Mouse (Mus musculus): Measurements from ENCODE around the gene Pla2g5.
"Not testable (repeated sequence)": the region's sequence is repeated elsewhere in the genome, so short reads cannot be mapped to it uniquely, and the experiment has no call there.

Pla2g5 gene

GRCm38 (mm10) chr4:138856491-138856890, 6.8 kb downstream of the Pla2g5 start:
- peak; percentile 76 for DNase-seq

GRCm38 (mm10) chr4:138855092-138855632, 8.1 kb downstream of the Pla2g5 start:
- no peak for DNase-seq

GRCm38 (mm10) chr4:138852961-138853360, 10.3 kb downstream of the Pla2g5 start:
- DNase-seq: no peak

- DNase-seq: peak; percentile 74
These were observed 11.8 kb downstream of the Pla2g5 start for GRCm38 (mm10) chr4:138851463-138851862.

GRCm38 (mm10) chr4:138841386-138841785, 21.9 kb downstream of the Pla2g5 start:
- DNase-seq: no peak

DNA sequence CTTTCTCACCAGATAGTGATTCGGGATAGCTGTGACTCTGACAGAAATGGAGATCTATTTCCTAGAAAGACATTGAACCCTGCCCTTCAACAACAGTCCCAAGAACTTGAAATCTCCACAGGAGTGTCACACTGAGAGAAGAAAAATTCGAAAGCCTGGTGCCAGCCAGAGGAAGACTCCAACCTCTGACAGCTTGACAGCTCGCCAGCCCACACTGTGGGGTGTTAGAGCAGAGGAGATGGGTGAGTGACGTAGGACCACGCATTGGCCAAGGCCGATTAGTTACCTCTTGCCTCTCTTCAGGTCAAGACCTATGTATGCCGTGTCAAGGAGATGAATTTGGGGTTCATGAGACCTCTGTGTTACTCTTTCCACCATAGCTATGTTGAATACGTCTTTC, 22.6 kb downstream of the Pla2g5 start:
- DNase-seq: no peak

DNA sequence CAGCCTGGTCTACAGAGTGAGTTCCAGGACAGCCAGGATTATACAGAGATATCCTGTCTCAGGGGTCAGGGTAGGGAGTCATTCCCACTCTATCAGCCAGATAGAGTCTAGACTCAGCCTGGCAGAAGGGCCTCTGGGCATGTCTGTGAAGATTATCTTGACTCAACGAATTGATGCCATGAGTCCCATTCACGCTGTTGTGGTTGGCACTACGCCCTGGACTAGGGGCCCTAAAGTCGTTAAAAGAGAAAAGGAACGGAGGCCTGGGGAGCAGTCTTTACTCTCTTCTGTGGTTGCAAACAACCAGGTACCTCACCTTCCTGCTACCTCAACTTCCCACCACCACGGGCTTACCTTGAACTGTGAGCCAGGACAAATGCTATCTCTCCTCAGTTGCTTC, 23.5 kb downstream of the Pla2g5 start:
- DNase-seq: no peak

- no peak for DNase-seq
These were observed 36.1 kb downstream of the Pla2g5 start for GRCm38 (mm10) chr4:138827147-138827546.

DNA sequence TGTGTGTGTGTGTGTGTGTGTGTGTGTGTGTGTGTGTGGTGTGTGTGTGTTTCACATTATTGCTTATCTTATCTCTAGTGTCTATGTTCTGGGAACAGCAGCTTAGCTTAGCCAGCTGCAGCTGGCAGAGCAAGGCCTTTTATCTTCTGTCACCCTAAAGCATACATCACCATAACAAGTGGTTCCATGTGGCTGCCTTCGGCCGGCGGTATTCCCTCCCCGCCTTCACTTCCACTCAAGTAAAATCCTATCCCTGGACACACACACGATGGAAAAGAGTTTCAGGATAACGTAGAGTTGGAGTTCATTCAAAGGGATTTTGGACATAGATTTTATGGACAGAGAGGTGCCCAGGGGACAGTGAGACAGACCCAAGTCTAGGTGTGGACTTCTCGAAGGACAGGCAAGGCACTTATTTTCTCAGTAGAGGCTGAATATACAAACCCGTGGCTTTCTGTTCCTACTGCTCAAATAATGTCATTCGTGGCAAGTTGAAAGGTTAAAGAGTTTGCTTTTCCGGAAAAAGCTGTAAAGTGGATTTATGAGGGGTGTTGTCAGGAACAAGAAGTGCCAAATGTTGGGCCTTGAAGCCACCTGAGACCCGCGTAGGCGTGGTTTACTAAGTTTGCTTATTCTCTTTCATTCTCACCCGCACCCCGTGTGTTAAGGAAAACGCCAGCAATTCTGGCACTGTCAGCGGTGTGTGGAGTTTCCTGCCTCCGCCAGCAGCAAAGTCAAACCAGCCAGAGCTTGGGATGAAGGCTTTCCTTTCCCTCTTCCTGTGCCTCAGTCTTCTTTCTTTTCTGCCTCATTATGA, 37.3 kb downstream of the Pla2g5 start:
- peak; percentile 51 for DNase-seq

GRCm38 (mm10) chr4:138824660-138825059, 38.6 kb downstream of the Pla2g5 start:
- no peak for DNase-seq

DNA sequence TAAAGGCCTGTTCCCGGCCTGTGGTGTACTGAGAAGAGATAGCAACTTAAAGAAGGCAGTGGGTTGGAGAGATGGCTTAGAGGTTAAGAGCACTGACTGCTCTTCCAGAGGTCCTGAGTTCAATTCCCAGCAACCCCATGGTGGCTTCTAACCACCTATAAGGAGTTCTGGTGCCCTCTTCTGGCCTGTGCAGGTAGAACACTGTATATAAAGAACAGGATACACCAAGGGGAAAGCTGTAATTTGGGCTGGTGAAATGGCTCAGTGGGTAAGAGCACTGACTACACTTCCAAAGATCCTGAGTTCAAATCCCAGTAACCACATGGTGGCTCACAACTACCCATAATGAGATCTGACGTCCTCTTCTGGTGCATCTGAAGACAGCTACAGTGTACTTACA, 39.1 kb downstream of the Pla2g5 start:
- not testable (repeated sequence) for DNase-seq

GRCm38 (mm10) chr4:138821036-138821435, 42.2 kb downstream of the Pla2g5 start:
- DNase-seq: no peak

GRCm38 (mm10) chr4:138819101-138819500, 44.2 kb downstream of the Pla2g5 start:
- peak; percentile 78 for DNase-seq

- DNase-seq: peak; percentile 51
These were observed 45.5 kb downstream of the Pla2g5 start for GRCm38 (mm10) chr4:138817736-138818135.

DNA sequence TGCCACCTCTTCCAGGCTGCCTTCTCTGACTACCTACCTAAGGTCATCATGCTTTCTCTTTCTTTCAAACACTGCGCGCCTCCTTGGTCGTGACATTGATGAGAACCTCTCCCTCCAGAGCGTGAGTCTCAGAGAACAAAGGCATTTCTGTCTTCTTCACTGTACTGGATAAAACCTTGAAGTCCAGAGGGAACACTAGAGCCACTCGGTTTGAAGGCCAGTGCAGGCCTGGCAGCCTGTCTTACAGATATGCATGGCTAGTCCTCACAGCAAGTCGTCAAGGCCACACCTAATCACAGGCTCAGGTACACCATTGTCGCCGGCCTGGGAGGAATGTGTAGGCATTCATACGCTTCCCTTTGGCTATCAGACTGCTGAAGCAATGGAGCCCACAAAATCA, 47.1 kb downstream of the Pla2g5 start:
- DNase-seq: no peak

DNA sequence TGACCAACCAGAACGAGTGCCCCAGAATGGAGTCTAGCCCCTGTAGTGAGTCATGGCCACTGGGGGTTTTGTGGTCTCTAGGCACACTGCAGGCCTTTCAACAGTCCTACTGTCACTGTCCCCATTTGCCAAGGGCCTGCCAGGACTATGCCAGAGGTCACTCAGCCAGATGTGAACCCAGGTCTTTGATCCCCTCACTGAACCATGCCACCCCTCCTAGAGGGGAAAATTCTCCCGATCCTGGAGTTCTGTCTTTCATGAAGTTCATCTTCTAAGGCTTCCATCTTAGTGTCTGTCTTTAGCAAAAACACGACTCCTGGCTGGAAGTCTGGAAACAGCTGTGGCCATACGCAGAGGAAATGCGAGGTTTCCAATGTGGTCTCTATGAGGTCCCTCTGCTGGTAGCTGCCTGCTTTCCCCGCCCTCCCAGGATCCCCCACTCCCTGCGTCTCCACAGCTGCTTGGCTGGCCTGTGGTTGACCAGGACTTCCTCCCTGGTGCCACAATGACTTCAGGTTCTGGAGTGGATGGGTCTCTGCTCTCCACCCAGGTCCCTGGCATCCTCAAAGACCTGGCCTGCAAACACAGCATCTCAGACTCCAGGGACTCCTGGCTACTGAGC, 56.3 kb downstream of the Pla2g5 start:
- peak; percentile 59 for DNase-seq

DNA sequence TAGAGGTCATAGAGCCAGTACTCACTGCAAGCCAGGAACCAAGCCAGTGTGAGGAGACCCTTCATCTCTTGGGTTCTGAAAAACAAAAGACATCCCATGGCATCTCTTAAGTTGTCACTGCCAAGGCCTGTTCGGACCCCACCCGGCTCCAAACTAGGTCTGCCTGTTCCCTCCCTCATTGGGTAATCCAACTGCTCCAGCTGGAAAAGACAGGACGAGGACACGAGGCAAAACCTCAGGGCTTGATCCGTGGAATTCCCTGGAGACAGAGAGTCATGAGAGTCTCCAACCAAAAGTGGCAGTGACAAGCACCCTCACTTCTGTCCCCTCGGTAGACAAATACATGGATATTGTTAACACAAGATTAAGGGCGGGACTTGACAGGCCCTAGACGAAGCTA, 57.1 kb downstream of the Pla2g5 start:
- no peak for DNase-seq

GRCm38 (mm10) chr4:138805248-138805647, 58.0 kb downstream of the Pla2g5 start:
- no peak for DNase-seq

DNA sequence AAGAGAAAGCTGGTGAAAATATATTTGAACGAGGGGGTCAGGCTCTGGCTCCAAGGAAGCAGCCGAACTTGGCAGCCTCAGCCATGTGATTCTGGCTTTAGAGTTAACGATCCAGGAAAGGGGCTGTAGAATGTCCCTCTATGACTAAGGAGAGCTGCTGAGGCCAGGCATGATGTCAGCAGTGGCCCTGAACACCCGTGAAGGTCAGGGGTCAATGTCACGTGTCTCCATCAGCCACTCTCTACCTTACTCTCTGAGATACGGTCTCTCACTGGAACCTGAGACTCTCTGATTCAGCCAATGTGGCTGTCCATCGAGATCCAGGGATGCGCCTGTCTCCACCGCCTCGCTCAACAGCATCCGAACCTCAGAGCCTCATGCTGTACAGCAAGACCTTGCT, 60.4 kb downstream of the Pla2g5 start:
- DNase-seq: no peak

DNA sequence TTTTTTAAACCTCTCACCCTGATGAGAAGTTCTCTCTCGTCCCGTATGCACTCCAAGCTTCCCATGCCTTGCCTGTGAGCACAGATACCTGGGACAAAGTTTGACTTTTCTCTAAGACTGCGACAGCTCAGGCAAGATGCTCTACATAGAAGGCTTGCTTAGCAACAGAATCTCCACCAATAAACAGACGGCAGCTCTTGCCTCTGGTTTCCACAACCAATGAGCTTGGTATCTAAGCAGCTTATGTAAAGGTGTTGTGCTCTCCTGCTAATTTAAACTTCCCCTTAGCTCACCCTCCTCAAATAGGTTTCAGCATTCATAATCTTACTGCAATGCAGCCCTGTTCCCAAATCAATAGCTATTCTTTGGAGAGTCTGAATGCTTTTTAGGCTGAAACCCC, 61.7 kb downstream of the Pla2g5 start:
- DNase-seq: no peak

GRCm38 (mm10) chr4:138800134-138800744, 63.0 kb downstream of the Pla2g5 start:
- DNase-seq: peak; percentile 89

- DNase-seq: no peak
These were observed 66.1 kb downstream of the Pla2g5 start for GRCm38 (mm10) chr4:138797217-138797570.

- no peak for DNase-seq
These were observed 66.6 kb downstream of the Pla2g5 start for GRCm38 (mm10) chr4:138796513-138797216.
